Mouse (Mus musculus): ENCODE results near the gene Fancf. TPM values are rescaled to one million over a fixed set of nuclear protein-coding genes. Genes with fewer than 3 reads are reported as not detected.

Fancf gene
- polyA plus RNA-seq (2017; shearing (Covaris generic)), result 1 to 10 TPM; 1.5 to 1.8 (median 1.5) TPM

GRCm38 (mm10) chr7:51862097-51862492 is at the start of gene Fancf:
Fancf (minus strand) TSS chr7:51862267.
- ATAC-seq, result peak; percentile 97

- no peak for ATAC-seq
Observed at GRCm38 (mm10) chr7:51899066-51899465, 37.0 kb upstream of the Fancf start.

GRCm38 (mm10) chr7:51894939-51895338 is 32.9 kb upstream of the Fancf start:
- no peak for ATAC-seq

- ATAC-seq, result no peak
Observed at GRCm38 (mm10) chr7:51894133-51894801, 32.2 kb upstream of the Fancf start.

- ATAC-seq, result no peak
Observed at GRCm38 (mm10) chr7:51893008-51893407, 30.9 kb upstream of the Fancf start.

- peak; percentile 77 for ATAC-seq
Observed at GRCm38 (mm10) chr7:51892224-51892965, 30.3 kb upstream of the Fancf start.

GRCm38 (mm10) chr7:51889601-51890000 is 27.5 kb upstream of the Fancf start:
- ATAC-seq, result no peak

GRCm38 (mm10) chr7:51887678-51888567 is 25.9 kb upstream of the Fancf start:
- no peak for ATAC-seq

- no peak for ATAC-seq
Observed at GRCm38 (mm10) chr7:51885345-51885744, 23.3 kb upstream of the Fancf start.

GRCm38 (mm10) chr7:51880121-51880520 is 18.1 kb upstream of the Fancf start:
- ATAC-seq, result no peak

GRCm38 (mm10) chr7:51879136-51879723 is 17.2 kb upstream of the Fancf start:
- ATAC-seq, result peak; percentile 92

- ATAC-seq, result no peak
Observed at GRCm38 (mm10) chr7:51878730-51879129, 16.7 kb upstream of the Fancf start.

GRCm38 (mm10) chr7:51876316-51876715 is 14.2 kb upstream of the Fancf start:
- ATAC-seq, result no peak

- ATAC-seq, result no peak
Observed at GRCm38 (mm10) chr7:51872597-51872996, 10.5 kb upstream of the Fancf start.

GRCm38 (mm10) chr7:51872041-51872440 is 10.0 kb upstream of the Fancf start:
- ATAC-seq, result no peak

- ATAC-seq, result no peak
Observed at GRCm38 (mm10) chr7:51867983-51868382, 5.9 kb upstream of the Fancf start.

GRCm38 (mm10) chr7:51865336-51865735 is 3.3 kb upstream of the Fancf start:
- ATAC-seq, result no peak

- ATAC-seq, result no peak
Observed at GRCm38 (mm10) chr7:51862842-51863241, 775 bp upstream of the Fancf start.

- peak; percentile 56 for ATAC-seq
Observed at GRCm38 (mm10) chr7:51861250-51862096, 594 bp downstream of the Fancf start, which contains the start of gene Gas2. Gas2 (plus strand) TSS chr7:51862015.

GRCm38 (mm10) chr7:51851890-51852507 is 10.1 kb downstream of the Fancf start:
- ATAC-seq, result no peak

- no peak for ATAC-seq
Observed at GRCm38 (mm10) chr7:51850877-51851276, 11.2 kb downstream of the Fancf start.

All from inflammation-experienced regulatory T-cells, adult 6 months (primary cell).